Mouse (Mus musculus): ENCODE results near the gene Dhx37. TPM values are rescaled to one million over a fixed set of nuclear protein-coding genes. Genes with fewer than 3 reads are reported as not detected.
A peak's percentile ranks its signal among the peaks of the same experiment; 100 is the strongest.
"Not testable (repeated sequence)": the region's sequence is repeated elsewhere in the genome, so short reads cannot be mapped to it uniquely, and the experiment has no call there.

Gene Dhx37
- total and polyA plus RNA-seq, 3 experiments, result 11.1 to 15.7 (median 12.4) TPM

- TF ChIP-seq CTCF (IDR thresholded peaks at IDR 0.05) (no peak), EP300 (IDR thresholded peaks at IDR 0.05; ENCODE audit: insufficient read depth, low read depth, low read length) (no peak), POLR2A (IDR thresholded peaks at IDR 0.05; ENCODE audit: insufficient read depth, low read depth, low read length) (no peak)
- DNase-seq, result no peak
- intact Hi-C loops (cut with DNase I), result no loop called here
Observed at GRCm38 (mm10) chr5:125426343-125426742, 7.6 kb downstream of the Dhx37 start.

GRCm38 (mm10) chr5:125425698-125426276, 8.1 kb downstream of the Dhx37 start:
- Histone ChIP-seq H3K4me3 (no peak overlapping the region), H3K27ac (peak overlapping the region; percentile 54), H3K27me3 (ENCODE audit: control insufficient read depth, insufficient read depth, low read length) (no peaks in the 10 kb centered on the region), H3K79me2 (replicated peaks; ENCODE audit: control insufficient read depth, insufficient read depth, low read length) (no peaks in the 10 kb centered on the region), H3K36me3 (ENCODE audit: control insufficient read depth, insufficient read depth, low read length) (no peaks in the 10 kb centered on the region), H3K9ac (ENCODE audit: low read depth, low read length) (no peak overlapping the region), H3K4me1 (ENCODE audit: control insufficient read depth, insufficient read depth, low read length) (no peaks in the 10 kb centered on the region)
- peak in 1 of 2 experiments; percentile 31 for DNase-seq
- 80% methylated on average over 10 of the region's 10 CpGs for WGBS
- TF ChIP-seq POLR2A (IDR thresholded peaks at IDR 0.05; ENCODE audit: insufficient read depth, low read depth, low read length), result no peak
- no peak for TF ChIP-seq EP300 (IDR thresholded peaks at IDR 0.05; ENCODE audit: insufficient read depth, low read depth, low read length)
- no peak for TF ChIP-seq CTCF (IDR thresholded peaks at IDR 0.05)
- intact Hi-C loops (cut with DNase I), result no loop called here

More at GRCm38 (mm10) chr5:125426343-125426742, 7.6 kb downstream of the Dhx37 start:
- peak overlapping the region; percentile 54 for H3K27ac ChIP-seq
- H3K4me3 ChIP-seq, result no peak overlapping the region
- H3K9ac ChIP-seq (ENCODE audit: low read depth, low read length), result no peak overlapping the region
- 76% methylated on average over 10 of the region's 10 CpGs for WGBS
- H3K79me2 ChIP-seq (replicated peaks; ENCODE audit: control insufficient read depth, insufficient read depth, low read length), result no peaks in the 10 kb centered on the region
- no peaks in the 10 kb centered on the region for H3K4me1 ChIP-seq (ENCODE audit: control insufficient read depth, insufficient read depth, low read length)
- no peaks in the 10 kb centered on the region for H3K36me3 ChIP-seq (ENCODE audit: control insufficient read depth, insufficient read depth, low read length)
- H3K27me3 ChIP-seq (ENCODE audit: control insufficient read depth, insufficient read depth, low read length), result no peaks in the 10 kb centered on the region

- Histone ChIP-seq H3K27me3 (ENCODE audit: control insufficient read depth, insufficient read depth, low read length) (no peaks in the 10 kb centered on the region), H3K9ac (ENCODE audit: low read depth, low read length) (no peak overlapping the region), H3K27ac (no peak overlapping the region), H3K4me3 (no peak overlapping the region), H3K79me2 (replicated peaks; ENCODE audit: control insufficient read depth, insufficient read depth, low read length) (no peaks in the 10 kb centered on the region), H3K36me3 (ENCODE audit: control insufficient read depth, insufficient read depth, low read length) (no peaks in the 10 kb centered on the region), H3K4me1 (ENCODE audit: control insufficient read depth, insufficient read depth, low read length) (no peaks in the 10 kb centered on the region)
- DNase-seq, result no peak
- intact Hi-C loops (cut with DNase I), result no loop called here
- no peak for TF ChIP-seq CTCF (IDR thresholded peaks at IDR 0.05)
- WGBS, result 73% methylated on average over 11 of the region's 11 CpGs
Observed at GRCm38 (mm10) chr5:125419124-125419523, 14.8 kb downstream of the Dhx37 start.

GRCm38 (mm10) chr5:125418636-125419035, 15.3 kb downstream of the Dhx37 start:
- Histone ChIP-seq H3K79me2 (replicated peaks; ENCODE audit: control insufficient read depth, insufficient read depth, low read length) (no peaks in the 10 kb centered on the region), H3K4me1 (ENCODE audit: control insufficient read depth, insufficient read depth, low read length) (no peaks in the 10 kb centered on the region), H3K4me3 (no peak overlapping the region), H3K9ac (ENCODE audit: low read depth, low read length) (no peak overlapping the region), H3K27ac (no peak overlapping the region), H3K36me3 (ENCODE audit: control insufficient read depth, insufficient read depth, low read length) (no peaks in the 10 kb centered on the region), H3K27me3 (ENCODE audit: control insufficient read depth, insufficient read depth, low read length) (no peaks in the 10 kb centered on the region)
- no peak for DNase-seq
- 91% methylated on average over 12 of the region's 12 CpGs for WGBS
- TF ChIP-seq CTCF (IDR thresholded peaks at IDR 0.05) (no peak), EP300 (IDR thresholded peaks at IDR 0.05; ENCODE audit: insufficient read depth, low read depth, low read length) (no peak), POLR2A (IDR thresholded peaks at IDR 0.05; ENCODE audit: insufficient read depth, low read depth, low read length) (no peak)
- intact Hi-C loops (cut with DNase I), result no loop called here

- DNase-seq, result no peak
- TF ChIP-seq EP300 (IDR thresholded peaks at IDR 0.05; ENCODE audit: insufficient read depth, low read depth, low read length), result no peak
- no peak for TF ChIP-seq CTCF (IDR thresholded peaks at IDR 0.05)
- TF ChIP-seq POLR2A (IDR thresholded peaks at IDR 0.05; ENCODE audit: insufficient read depth, low read depth, low read length), result no peak
- H3K79me2 ChIP-seq (replicated peaks; ENCODE audit: control insufficient read depth, insufficient read depth, low read length), result no peaks in the 10 kb centered on the region
- no peaks in the 10 kb centered on the region for H3K27me3 ChIP-seq (ENCODE audit: control insufficient read depth, insufficient read depth, low read length)
- H3K9ac ChIP-seq (ENCODE audit: low read depth, low read length), result no peak overlapping the region
- H3K4me3 ChIP-seq, result no peak overlapping the region
- no peaks in the 10 kb centered on the region for H3K36me3 ChIP-seq (ENCODE audit: control insufficient read depth, insufficient read depth, low read length)
- H3K27ac ChIP-seq, result no peak overlapping the region
- WGBS, result 96% methylated on average over 8 of the region's 8 CpGs
- intact Hi-C loops (cut with DNase I), result no loop called here
- no peaks in the 10 kb centered on the region for H3K4me1 ChIP-seq (ENCODE audit: control insufficient read depth, insufficient read depth, low read length)
Observed at GRCm38 (mm10) chr5:125416183-125416582, 17.7 kb downstream of the Dhx37 start.

- DNase-seq, result no peak
- H3K79me2 ChIP-seq (replicated peaks; ENCODE audit: control insufficient read depth, insufficient read depth, low read length), result no peaks in the 10 kb centered on the region
- WGBS, result 49% methylated on average over 4 of the region's 4 CpGs
- peak overlapping the region; percentile 54 for H3K27ac ChIP-seq
- H3K4me3 ChIP-seq, result no peak overlapping the region
- no peak overlapping the region for H3K9ac ChIP-seq (ENCODE audit: low read depth, low read length)
- TF ChIP-seq POLR2A (IDR thresholded peaks at IDR 0.05; ENCODE audit: insufficient read depth, low read depth, low read length), result no peak
- 0 out of 2 replicates have a peak, but pooled peaks have one; percentile 16 for TF ChIP-seq EP300 (IDR thresholded peaks at IDR 0.05; ENCODE audit: insufficient read depth, low read depth, low read length)
- TF ChIP-seq CTCF (IDR thresholded peaks at IDR 0.05), result 0 out of 2 replicates have a peak, but pooled peaks have one; percentile 2
- no peaks in the 10 kb centered on the region for H3K27me3 ChIP-seq (ENCODE audit: control insufficient read depth, insufficient read depth, low read length)
- intact Hi-C loops (cut with DNase I), result loop anchor here (5.0 kb wide), 1 partner anchor 49 kb away; no protein-coding TSS in a partner anchor
- no peaks in the 10 kb centered on the region for H3K4me1 ChIP-seq (ENCODE audit: control insufficient read depth, insufficient read depth, low read length)
- no peaks in the 10 kb centered on the region for H3K36me3 ChIP-seq (ENCODE audit: control insufficient read depth, insufficient read depth, low read length)
Observed at GRCm38 (mm10) chr5:125413763-125414162, 20.2 kb downstream of the Dhx37 start.

GRCm38 (mm10) chr5:125412536-125412935, 21.4 kb downstream of the Dhx37 start:
- H3K4me1 ChIP-seq (ENCODE audit: control insufficient read depth, insufficient read depth, low read length); H3K4me3 ChIP-seq; H3K27ac ChIP-seq; H3K79me2 ChIP-seq (replicated peaks; ENCODE audit: control insufficient read depth, insufficient read depth, low read length); H3K36me3 ChIP-seq (ENCODE audit: control insufficient read depth, insufficient read depth, low read length); DNase-seq; H3K9ac ChIP-seq (ENCODE audit: low read depth, low read length); H3K27me3 ChIP-seq (ENCODE audit: control insufficient read depth, insufficient read depth, low read length): not testable (repeated sequence)
- intact Hi-C loops (cut with DNase I), result loop anchor here (5.0 kb wide), 1 partner anchor 50 kb away; no protein-coding TSS in a partner anchor
- 87% methylated on average over 8 of the region's 8 CpGs for WGBS
